Mouse (Mus musculus) skeletal muscle tissue, postnatal 0 days (tissue): ENCODE data around the gene Hspa2. TPM values are rescaled to one million over a fixed set of nuclear protein-coding genes. Genes with fewer than 3 reads are reported as not detected.

ENCODE experiments used
- polyA plus RNA-seq: library from polyadenylated mRNA; unstranded; fragments of >200 nt; fragmentation: Nextera tagmentation; extraction: Ambion mirVana; gene quantifications from 2 replicates; pipeline ENCODE4 v1.2.1, GENCODE M21; 2015

Hspa2 gene
- 5.4 and 7.3 TPM in 2 replicates for polyA plus RNA-seq

DNA sequence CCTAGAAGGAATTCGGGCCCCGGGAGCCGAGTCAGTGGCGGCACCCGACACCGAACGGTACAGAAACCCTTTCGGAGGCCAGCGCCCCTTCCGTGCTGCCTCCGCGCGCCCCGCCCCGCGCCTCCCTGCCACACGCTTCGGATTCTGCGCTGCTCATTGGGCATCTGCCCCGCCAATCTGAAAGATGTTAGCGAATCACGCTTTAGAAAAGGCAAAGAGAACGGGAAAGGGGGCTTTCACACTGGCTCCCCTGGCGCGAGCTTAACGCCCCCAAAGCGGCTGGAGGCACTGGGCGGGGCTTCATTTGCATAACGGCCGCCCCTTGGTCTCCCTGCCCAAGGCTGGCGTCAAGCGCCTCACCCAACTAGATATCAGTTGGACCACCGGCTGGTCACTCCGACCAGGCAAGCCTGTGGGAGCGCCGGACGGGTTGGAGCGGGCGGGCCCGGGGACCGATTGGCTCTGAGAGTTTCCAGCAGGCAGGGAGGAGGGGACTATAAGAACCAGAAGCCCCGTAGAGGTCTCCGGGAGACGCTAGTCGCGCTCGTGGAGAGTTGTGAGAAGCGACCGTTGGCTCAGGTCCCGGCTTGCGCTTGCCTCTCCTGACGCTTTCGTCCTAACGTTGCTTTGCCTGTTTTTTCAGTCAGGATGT, at the start of gene Hspa2:
Gene Hspa2 (plus strand): TSS at position 291 of the 652 bp plus-strand sequence.

DNA sequence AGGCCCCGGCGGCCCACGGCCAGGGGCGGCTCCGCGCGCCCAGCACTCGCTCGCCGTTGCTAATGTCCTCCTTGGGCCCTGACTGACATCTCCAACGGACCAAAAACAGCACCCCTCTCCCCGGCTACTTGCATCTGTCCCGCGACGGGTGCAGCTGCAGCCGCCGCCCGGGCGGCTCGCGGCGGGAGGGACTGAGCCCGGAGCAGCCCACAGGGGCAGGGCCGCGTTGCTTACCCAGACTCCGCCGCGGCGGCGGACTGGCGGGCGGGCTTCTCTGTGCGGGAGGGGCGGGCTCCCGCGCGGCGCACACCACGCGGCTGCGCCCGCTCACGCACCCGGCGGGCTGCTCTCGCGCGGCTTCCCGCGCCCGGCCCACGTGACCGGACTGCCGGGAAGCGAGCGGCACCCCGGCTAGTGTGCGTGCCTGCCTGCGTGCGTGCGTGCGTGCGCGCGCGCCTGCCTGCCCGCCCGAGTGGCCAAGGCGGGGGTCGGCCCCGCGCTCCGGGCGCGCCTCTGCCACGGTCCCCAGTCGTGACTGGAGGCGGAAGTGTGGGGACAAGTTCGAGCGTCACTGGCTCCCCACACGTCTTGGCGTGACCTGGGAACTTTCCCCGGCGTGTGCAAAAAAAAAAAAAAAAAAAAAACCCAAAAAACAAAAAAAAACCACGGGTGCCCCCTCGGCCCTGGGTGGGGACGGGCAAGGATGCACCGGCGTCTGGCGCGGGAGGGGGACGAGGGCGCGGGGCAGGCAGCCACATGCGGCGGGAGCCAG, 34.6 kb upstream of the Hspa2 start, which contains the start of gene Zbtb25:
Gene Zbtb25 (minus strand): TSS at position 397 of the 772 bp plus-strand sequence.

DNA sequence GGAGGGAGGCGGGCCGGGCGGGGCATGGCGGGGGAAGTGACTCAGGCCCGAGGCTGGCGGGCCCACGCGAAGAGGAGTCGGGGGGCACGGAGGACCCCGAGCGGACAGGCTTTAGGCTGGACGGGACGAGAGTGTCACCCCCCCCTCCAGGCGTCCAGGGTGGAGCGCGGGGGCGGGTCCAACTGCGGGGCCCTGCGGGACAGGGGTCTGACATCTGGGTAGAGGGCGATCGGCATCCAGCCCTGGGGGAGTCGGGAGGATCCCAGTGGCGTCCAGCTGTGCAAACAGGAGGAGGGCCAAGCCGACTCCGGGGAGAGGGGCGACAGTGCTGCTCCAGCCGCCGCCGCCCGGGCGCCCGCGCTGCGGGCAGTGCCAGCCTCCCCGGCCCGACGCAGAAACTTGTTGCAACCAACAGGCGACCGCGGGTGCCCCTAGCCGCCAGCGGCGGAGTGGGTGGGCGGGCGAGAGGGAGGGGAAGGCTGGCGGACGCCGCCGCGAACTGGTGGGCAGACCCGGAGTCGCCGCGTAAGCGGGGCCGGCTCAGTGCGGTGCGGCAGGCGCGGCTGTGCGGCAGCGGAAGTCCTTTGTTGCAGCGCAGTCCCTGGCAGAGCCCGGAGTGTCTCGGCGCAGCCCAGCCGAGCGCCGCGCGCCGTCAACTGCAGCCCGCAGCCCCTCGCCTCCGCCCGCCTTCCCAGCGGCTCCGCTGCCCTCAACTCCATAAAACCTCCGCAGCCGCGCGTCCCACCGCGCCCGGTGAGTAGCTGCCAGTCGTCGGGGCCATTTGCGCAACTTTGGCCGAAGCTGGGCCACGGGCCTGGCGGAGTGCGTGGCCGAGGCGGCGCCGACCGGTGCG, 33.8 kb upstream of the Hspa2 start, which contains the start of gene Zbtb1:
Gene Zbtb1 (plus strand): TSS at position 289 of the 853 bp plus-strand sequence.

GRCm38 (mm10) chr12:76417433-76417854, 13.5 kb downstream of the Hspa2 start, which contains the start of gene Ppp1r36:
TSS of gene Ppp1r36 (plus strand) at chr12:76417538.

Other genes starting within 250 kb of the Hspa2 start
- 0.17 and 0.18 TPM in 2 replicates for gene Esr2, start 226.9 kb upstream of the Hspa2 start, polyA plus RNA-seq
- not detected in 2 replicates for gene Tex21, start 157.4 kb upstream of the Hspa2 start, polyA plus RNA-seq
- 18.2 and 20.0 TPM in 2 replicates for gene Mthfd1, start 148.9 kb upstream of the Hspa2 start, polyA plus RNA-seq
- 0.28 and 0.45 TPM in 2 replicates for gene Akap5, start 79.3 kb upstream of the Hspa2 start, polyA plus RNA-seq
- gene Zbtb25, start 34.6 kb upstream of the Hspa2 start, polyA plus RNA-seq: 9.6 and 9.9 TPM in 2 replicates
- gene Zbtb1, start 33.9 kb upstream of the Hspa2 start, polyA plus RNA-seq: 3.9 and 4.1 TPM in 2 replicates
- 0.15 and 0.54 TPM in 2 replicates for gene Ppp1r36, start 13.4 kb downstream of the Hspa2 start, polyA plus RNA-seq
- 3.3 and 3.6 TPM in 2 replicates for gene Plekhg3, start 126.7 kb downstream of the Hspa2 start, polyA plus RNA-seq